Mouse (Mus musculus) CH12.LX (cell line): ENCODE measurements around the gene Sh2d4b.

Experiments used
- CHD1 ChIP-seq: IDR thresholded peaks from 2 replicates; pipeline ENCODE4 v1.6.1; 2012; ENCODE audit warnings: low read depth, low read length, improper control_type of control experiment, inconsistent platforms
- CTCF ChIP-seq, 2 experiments: IDR thresholded peaks in 1 of 2; conservative IDR thresholded peaks in 1 of 2; 2 replicates each; pipeline ENCODE4 v1.5.1; 2011 to 2012; ENCODE audit warnings: low read depth in 2 of 2, low read length in 2 of 2, improper control_type of control experiment in 1 of 2, inconsistent platforms in 1 of 2, mild to moderate bottlenecking in 1 of 2, moderate library complexity in 1 of 2
- EP300 ChIP-seq: IDR thresholded peaks from 2 replicates; pipeline ENCODE4 v1.6.1; 2011; ENCODE audit warnings: low read length, improper control_type of control experiment
- HCFC1 ChIP-seq: IDR thresholded peaks from 2 replicates; pipeline ENCODE4 v1.6.1; 2012; ENCODE audit warnings: low read depth, mild to moderate bottlenecking, inconsistent platforms, low read length, improper control_type of control experiment
- MAX ChIP-seq: IDR thresholded peaks from 2 replicates; pipeline ENCODE4 v1.6.1; 2011; ENCODE audit warnings: low read length, improper control_type of control experiment
- MAZ ChIP-seq: IDR thresholded peaks from 2 replicates; pipeline ENCODE4 v1.6.1; 2012; ENCODE audit warnings: low read depth, mild to moderate bottlenecking, inconsistent platforms, low read length, improper control_type of control experiment, moderate library complexity
- POLR2A ChIP-seq: IDR thresholded peaks from 2 replicates; pipeline ENCODE4 v1.6.1; 2011; ENCODE audit warnings: low read depth, mild to moderate bottlenecking, improper control_type of control experiment, low read length
- POLR2AphosphoS2 ChIP-seq: IDR thresholded peaks from 2 replicates; pipeline ENCODE4 v1.6.1; 2011; ENCODE audit warnings: low read depth, low read length, improper control_type of control experiment

DNA sequence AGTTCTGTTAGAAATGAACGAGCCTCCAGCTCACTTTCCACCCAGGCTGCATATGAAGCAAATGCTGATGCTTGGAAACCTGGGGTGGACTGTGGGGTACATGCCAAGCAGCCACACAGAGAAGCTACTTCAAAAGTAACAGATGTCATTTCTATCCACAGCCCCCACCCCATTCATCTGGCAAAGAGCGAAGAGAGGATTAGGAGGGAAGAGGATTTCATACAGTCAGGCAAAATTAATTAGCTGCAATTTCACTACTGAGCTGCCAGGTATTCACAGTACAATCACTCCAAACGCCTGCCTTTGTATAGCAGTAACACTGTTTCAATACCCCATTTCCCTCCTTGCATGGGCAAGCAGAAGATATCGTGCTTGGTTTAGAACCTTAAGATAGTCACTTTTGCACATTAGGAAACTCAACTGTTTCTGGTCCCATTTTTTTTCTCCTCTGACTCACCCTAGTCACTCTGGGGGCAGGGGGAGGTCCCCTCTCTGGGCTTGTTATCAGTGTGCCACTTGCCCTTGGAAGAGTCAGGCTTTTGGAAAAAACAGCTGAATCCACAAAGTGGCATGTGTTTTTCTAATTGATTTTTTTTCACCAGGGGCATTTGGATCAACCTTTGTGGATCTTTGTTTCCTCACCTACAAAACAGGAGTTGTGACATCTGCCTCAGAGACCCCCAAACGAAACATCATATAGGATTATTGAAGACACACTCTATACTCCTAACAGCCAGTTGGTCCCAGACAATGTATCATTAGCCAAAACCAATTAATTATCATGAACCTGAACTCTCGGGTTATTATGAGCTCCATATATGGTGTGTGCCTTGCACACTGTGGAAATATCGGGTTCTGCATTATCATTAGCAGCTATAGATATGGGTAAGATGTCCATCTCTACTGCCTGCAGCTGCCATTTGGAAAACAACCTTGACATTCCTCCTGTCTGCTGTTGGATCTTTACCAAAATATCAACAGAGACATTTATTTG is 123.7 kb downstream of the Sh2d4b start:
- TF ChIP-seq POLR2A: no peak
- TF ChIP-seq POLR2AphosphoS2: no peak
- no peak for TF ChIP-seq MAX
- TF ChIP-seq CHD1: no peak
- TF ChIP-seq EP300: no peak
- no peak for TF ChIP-seq HCFC1
- TF ChIP-seq MAZ: no peak
- TF ChIP-seq CTCF (conservative IDR thresholded peaks at IDR 0.05 in 1 of 2, IDR thresholded peaks at IDR 0.05 in 1 of 2; ENCODE audit: low read depth in 2 of 2, low read length in 2 of 2): no peak
